Comparison of ENCODE assay signal across 15 mouse cellular contexts in genomic region chr4:63569322-63569721, GRCm38 (mm10). TPM values are rescaled to one million over a fixed set of nuclear protein-coding genes. Genes with fewer than 3 reads are reported as not detected.
"Had no signal": no experiment of that assay in that cellular context is flagged by ENCODE, and none has a peak within 500 bp of the region (broad histone marks: within the 10 kb centered on the region; RNA-seq: fewer than 3 reads in every experiment).

No protein-coding gene starts in this region.

- H3K9me3 ChIP-seq: intestine, embryonic 15.5 days; liver, embryonic 15.5 days; megakaryocyte, embryonic 14.5 days; midbrain, embryonic 13.5 days; neural tube, embryonic 12.5 days had no signal

- H3K27me3 ChIP-seq: intestine, embryonic 15.5 days; liver, embryonic 15.5 days; midbrain, embryonic 13.5 days; neural tube, embryonic 12.5 days had no signal

- H3K27ac ChIP-seq: intestine, embryonic 15.5 days; layer of hippocampus, adult 2 months; liver, embryonic 15.5 days; macrophage; midbrain, embryonic 13.5 days; neural tube, embryonic 12.5 days; stomach, postnatal 0 days had no signal

- DNase-seq: kidney, adult 18-20 months; kidney, postnatal 10 days; kidney, postnatal 4 days; thymus, postnatal 14 days had no signal

- H3K36me3 ChIP-seq: midbrain, embryonic 13.5 days; neural tube, embryonic 12.5 days had no signal

- ATAC-seq: intestine, embryonic 15.5 days had no signal

- H3K4me1 ChIP-seq: intestine, embryonic 15.5 days; liver, embryonic 15.5 days; megakaryocyte, embryonic 14.5 days had no signal

- H3K4me3 ChIP-seq: intestine, embryonic 15.5 days; layer of hippocampus, adult 2 months; liver, embryonic 15.5 days; megakaryocyte, embryonic 14.5 days; midbrain, embryonic 13.5 days; neural tube, embryonic 12.5 days had no signal

- H3K9ac ChIP-seq: intestine, embryonic 15.5 days; liver, embryonic 15.5 days; neural tube, embryonic 12.5 days had no signal

- H3K4me2 ChIP-seq: intestine, embryonic 15.5 days; liver, embryonic 11.5 days; liver, embryonic 15.5 days; midbrain, embryonic 13.5 days; neural tube, embryonic 12.5 days had no signal

RNA-seq across cellular contexts. Expression of gene Gm11213, which starts 35.7 kb away (rescaled TPM):
- polyA plus RNA-seq: intestine, embryonic 15.5 days; kidney, embryonic 14.5 days; limb, embryonic 14.5 days; liver, embryonic 11.5 days; liver, embryonic 15.5 days; macrophage; midbrain, embryonic 13.5 days; neural tube, embryonic 12.5 days; stomach, postnatal 0 days had no signal

RNA-seq across cellular contexts. Expression of gene Tex48, which starts 52.9 kb away (rescaled TPM):
- polyA plus RNA-seq: intestine, embryonic 15.5 days; kidney, embryonic 14.5 days; limb, embryonic 14.5 days; liver, embryonic 11.5 days; liver, embryonic 15.5 days; macrophage; midbrain, embryonic 13.5 days; neural tube, embryonic 12.5 days; stomach, postnatal 0 days had no signal
